Mouse (Mus musculus): ENCODE measurements around the gene A930018P22Rik.
"Not testable (repeated sequence)": the region's sequence is repeated elsewhere in the genome, so short reads cannot be mapped to it uniquely, and the experiment has no call there.

A930018P22Rik gene

DNA sequence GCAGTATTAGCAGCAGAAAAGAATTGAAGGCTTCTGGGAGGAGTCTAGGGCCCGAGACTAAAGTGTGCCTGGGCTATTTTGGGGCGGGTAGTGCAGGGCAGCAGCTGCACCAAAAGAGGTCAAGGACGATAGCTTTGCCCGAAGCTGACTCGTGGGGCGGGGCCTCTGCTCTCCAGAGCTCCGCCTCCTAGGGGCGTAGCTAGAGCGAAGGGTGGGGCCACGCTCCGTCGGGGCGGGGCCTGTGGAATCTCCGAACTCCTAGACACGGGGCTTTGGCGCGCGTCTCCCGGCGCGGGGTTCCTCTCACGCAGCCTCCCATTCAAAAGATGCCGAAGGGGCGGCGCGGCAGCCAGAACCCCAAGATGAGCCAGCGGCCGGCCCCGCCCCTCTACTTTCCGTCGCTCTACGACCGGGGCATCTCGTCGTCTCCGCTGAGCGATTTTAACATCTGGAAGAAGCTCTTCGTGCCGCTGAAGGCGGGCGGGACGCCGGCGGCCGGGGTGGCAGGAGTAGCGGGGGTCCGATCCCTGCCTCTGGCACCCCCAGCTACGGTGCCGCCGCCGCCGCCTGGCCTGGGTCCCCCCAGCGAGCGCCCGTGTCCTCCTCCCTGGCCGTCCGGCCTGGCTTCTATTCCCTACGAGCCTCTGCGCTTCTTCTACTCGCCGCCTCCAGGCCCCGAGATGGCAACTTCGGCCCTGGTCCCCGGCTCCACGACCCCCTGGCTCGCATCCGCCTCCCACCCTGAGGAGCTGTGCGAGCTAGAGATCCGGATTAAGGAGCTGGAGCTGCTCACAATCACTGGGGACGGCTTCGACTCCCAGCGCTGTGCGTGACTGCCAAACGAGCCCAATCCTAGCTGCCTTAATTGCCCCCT lies at the start of gene A930018P22Rik:
Gene A930018P22Rik (plus strand): TSS at position 265 of the 874 bp plus-strand sequence.
- peak; percentile 74 to 87 for DNase-seq

DNA sequence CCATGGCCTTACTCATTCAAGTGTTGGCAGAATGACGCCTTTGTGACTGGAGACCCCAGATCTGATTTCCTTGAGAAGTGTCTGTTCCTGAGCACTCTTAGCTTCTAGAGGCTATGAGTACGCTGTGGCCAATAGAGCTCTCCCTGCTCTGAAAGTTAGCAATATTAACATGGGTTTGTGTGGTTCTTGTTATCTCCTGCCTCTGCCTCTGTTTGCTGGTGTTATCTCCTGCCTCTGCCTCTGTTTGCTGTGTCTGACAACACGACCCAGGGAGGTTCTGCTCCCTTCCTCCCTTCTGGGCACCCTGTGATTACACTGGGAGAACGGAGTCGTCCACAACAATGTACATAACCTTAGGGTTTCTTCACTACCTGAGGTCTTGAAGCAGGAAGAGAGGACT lies 44.3 kb upstream of the A930018P22Rik start:
- not testable (repeated sequence) for DNase-seq

DNA sequence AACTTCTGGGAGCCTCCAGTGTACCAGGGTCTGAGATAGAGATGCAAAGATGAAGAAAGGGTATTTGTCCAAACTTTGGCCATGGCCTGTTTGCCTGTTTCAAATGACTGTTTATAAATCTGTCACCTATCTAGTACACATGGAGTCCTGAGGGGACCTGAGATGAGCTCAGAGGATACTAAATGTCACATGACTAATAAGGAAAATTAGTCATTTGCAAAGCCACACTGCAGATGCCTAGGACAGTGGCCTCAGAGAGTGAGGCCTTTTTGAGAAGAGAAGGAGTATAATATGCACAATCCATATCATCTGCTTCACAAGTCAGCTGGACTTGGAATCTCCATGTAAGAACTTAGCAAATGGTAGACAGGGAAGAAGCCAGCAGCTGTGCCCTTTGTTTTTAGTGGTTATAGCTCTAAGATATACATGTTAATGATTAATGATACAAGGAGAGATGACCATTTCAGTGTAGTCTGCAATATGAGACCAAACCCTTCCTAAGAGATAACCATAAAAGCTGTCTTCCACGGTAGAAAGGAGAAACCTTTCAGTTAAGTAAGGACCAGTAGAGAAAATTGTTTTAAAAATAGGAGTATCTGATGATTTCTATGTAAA lies 41.0 kb upstream of the A930018P22Rik start:
- DNase-seq: not testable (repeated sequence)

DNA sequence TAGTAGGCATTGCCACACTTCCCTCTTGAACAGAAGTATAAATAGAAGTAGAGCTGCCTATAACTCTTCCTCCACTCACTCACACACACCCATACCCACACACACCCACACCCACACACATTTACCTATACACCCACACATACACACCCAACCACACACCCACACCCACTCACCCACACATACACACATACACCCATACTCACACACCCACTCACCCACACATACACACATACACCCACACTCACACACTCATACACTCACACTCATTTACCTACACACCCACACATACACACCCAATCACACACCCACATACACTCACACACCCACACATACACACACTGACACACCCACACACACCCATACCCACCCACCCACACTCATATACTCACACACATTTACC lies 40.1 kb upstream of the A930018P22Rik start:
- no peak for DNase-seq

DNA sequence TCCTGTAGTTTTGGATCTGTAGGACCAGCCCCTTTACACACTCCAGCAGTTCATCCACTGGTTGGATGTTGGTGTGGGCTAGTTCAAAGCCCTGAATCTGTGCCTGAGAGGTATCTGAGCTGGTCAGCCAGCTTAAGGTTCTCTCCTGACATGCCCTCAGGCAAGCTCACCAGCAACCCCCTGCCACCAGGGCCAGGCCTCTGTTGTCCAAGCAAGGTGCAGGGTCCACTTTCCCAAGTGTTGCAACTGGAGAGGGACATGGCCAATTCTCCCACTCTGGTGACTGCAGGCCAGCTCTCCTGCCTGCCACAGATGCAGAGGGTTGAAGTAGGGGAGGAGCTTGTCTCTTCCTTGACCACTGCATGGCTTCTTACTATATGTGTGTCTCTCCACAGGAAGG lies 38.5 kb upstream of the A930018P22Rik start:
- not testable (repeated sequence) for DNase-seq

DNA sequence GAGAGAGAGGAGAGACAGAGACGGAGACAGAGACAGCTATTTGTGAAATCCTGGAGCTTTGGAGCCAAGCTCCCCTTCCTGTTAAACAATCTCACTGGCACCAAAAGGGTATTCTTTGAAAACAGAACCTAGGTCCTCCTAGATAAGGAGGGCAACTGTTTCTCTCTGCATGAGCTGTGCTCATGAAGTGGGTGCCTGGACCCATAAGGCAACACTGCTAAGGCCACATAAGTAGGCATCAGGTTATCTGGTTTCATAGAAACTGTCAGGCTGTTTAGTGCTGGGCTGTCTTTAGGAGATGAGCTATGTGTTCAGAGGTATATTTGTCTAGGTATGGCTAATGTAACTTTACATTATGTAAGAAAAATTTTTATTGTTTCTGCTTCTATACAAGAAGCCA lies 35.0 kb upstream of the A930018P22Rik start:
- DNase-seq: not testable (repeated sequence)

DNA sequence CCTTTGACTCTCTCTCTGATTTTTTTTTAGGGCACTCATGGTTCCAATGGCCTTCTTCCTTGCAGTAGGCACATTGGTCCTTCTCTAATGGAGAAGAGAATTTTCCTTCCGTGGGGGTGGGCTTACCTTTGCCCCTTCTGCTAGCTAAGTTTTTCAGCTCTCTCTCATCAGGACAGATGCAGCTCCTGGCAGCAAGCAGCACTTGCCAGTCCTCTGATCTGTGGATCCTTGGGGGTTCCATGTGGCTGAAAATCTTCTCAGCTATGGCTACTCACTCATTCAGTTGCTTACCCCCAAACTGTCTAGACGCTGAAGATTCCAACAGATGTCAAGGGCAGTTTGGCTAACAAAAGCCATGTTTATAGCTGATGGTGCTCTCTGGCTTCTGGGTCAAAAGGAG lies 29.3 kb upstream of the A930018P22Rik start:
- DNase-seq: no peak

DNA sequence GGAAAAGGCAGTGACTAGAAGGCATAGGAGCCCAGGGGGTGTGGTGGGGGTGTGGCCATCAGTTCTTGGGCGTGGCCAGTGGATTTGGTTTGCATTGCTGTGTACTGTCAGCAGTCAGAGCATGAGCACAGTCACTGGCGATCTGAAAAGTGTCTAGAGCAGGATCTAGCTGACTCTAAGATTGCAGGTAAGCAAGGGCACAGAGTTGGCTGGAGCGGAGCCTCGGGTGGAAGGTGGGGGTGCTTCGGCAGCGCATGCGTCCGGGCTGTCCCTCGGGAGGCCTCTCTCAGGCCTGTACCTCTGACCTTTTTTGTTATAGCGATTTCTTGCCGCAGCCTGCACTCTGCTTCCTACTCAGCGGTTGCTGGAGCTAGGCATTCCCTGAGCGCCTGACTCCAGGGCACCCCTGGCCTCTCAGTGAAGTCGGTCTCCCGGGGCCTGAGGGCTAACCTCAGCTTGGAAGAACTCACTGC lies 26.8 kb upstream of the A930018P22Rik start, which contains the start of gene Cd59a:
Gene Cd59a (plus strand): TSS at position 61 of the 473 bp plus-strand sequence.
- DNase-seq: peak; percentile 45 to 60

DNA sequence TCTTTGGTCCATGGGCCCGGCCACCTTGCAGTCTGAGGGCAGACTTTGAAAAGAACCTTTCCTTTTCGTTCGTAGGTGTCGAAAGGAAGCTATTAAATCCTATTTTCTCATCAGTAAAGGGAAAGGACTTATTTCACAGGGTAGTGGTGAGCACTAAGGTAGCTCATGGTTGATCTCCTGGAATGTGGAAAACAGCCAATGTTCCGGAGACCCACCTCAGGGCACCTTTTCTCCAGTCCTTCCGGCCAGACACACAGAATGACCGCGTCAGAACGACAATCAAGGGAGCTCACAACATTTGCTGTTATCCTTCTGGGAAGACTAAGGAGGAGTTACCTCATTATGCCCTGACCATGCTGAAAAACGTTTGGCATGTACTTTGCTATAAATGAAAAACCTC lies 26.3 kb upstream of the A930018P22Rik start:
- no peak for DNase-seq

DNA sequence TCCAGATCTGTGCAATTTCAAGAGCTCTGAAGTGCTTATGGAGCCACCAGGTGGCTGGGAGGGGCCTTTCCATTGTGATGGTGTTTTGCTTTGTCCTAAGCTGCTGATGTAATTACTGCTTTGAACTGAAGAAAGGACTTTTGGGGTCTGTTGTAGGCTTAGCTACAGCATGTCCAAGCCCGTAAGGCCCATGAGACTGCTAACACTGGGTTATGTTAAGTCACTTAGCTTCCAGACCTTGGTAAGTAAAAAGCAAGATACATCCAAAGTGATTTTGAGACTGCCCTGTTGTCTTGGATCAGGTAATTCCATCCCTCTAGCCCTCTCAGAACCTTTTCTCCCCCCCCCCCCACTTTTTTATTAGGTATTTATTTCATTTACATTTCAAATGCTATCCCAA lies 25.8 kb upstream of the A930018P22Rik start:
- not testable (repeated sequence) for DNase-seq

DNA sequence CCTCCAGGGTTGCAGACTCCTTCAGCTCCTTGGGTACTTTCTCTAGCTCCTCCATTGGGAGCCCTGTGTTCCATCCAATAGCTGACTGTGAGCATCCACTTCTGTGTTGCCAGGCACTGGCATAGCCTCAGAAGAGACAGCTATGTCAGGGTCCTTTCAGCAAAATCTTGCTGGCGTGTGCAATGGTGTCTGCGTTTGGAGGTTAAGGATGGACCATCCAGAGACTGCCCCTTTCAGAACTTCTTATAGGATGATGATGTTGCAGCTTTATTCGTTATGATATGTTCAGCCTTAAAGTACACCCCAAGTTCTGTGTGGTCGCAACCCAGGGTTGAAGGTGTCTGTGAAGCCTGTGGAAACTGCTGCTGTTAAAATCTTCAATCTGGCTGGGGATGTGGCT lies 25.2 kb upstream of the A930018P22Rik start:
- not testable (repeated sequence) for DNase-seq

DNA sequence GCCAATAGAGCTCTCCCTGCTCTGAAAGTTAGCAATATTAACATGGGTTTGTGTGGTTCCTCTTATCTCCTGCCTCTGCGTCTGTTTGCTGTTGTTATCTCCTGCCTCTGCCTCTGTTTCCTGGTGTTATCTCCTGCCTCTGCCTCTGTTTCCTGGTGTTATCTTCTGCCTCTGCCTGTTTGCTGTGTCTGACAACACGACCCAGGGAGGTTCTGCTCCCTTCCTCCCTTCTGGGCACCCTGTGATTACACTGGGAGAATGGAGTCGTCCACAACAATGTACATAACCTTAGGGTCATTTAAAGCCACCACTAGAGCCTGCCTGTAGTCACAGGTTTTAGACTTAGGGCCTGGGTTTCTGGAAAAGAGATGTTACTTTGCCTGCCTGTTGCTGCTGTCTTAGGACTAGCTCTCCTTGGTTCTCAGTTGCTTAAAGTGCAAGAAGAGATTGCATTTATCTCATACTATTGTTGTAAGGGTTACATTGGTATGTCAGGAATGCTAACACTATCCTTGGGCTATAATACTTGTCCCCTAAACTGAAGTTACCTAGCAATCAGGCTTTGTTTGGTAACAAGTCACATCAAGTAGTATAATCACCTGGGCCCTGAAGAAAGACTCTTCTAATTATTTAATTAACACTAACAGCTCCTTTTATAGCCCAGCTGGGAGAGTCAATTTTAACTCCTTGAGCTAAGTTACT lies 23.9 kb upstream of the A930018P22Rik start:
- no peak for DNase-seq

DNA sequence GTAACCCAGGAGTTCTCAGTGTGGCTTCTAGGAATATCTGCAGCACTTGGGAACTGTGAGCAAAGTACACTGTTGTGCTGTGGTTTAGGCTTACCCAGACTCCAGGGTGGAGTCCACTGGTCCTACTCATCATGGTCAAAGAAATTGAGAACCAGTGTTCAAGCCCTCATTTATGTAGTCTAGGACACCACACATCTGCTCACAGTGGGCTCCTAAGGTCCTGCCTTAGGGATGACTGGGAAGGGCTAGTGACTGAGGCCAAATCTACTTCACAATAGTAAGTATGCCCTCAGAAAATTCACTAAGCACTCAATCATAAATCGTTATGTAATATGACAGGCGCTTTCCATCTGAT lies 23.4 kb upstream of the A930018P22Rik start:
- DNase-seq: no peak

DNA sequence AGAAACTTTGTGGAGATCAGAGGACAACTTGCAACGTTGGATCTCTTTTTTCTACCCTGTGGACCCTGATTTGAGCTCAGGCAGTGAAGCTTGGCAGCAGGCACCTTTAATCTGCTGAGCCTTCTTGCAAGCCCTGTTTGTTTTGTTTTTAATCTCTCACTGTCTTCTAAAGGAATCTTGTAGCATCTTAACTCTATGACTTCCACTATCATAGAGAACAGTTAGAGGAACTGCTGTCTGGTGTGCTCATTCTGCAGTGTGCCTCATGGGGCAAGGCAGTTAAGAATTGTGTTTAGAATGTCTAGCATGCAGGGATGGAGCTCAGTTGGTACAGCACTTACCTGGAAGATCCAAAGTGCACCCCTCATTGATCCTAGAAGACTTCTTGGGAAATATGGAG lies 22.6 kb upstream of the A930018P22Rik start:
- no peak for DNase-seq

DNA sequence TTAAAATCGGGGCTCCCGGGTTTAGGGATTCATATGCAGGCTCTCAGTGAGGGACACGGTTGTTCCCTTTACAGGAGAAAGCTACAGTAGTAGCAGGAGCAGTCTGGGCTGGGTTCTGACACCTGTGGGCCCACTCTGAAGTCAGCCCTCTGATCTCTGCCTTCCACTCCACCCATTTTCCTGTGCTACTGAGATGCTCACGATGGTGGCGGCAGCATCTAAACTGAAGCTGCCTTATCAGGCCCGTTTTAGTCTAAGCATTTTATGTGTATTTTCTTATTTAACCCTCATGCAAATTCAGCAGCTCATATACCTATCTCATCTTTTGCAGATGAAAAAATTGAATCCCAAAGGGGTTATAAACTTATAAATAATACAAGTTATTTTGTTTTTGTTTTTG lies 17.8 kb upstream of the A930018P22Rik start:
- DNase-seq: no peak

DNA sequence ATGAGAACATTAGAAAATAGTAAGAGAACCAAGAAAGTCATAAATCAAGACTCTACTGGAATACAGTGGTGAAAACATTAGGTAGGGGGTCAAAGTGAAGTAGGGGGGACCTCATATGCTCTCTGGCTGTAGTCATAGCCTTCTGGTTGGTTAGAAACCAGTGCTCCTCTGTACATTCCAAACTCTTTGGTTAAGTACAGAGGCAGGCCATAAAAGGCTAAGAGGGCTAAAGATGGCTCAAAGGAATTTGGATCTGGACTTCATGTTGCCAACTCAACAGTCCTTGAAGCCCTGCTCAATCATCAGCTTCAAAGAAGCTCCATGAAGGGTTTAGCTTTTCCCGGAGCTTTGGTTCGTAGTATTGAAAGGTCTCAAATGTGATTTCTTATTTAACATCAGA lies 13.5 kb upstream of the A930018P22Rik start:
- not testable (repeated sequence) for DNase-seq

DNA sequence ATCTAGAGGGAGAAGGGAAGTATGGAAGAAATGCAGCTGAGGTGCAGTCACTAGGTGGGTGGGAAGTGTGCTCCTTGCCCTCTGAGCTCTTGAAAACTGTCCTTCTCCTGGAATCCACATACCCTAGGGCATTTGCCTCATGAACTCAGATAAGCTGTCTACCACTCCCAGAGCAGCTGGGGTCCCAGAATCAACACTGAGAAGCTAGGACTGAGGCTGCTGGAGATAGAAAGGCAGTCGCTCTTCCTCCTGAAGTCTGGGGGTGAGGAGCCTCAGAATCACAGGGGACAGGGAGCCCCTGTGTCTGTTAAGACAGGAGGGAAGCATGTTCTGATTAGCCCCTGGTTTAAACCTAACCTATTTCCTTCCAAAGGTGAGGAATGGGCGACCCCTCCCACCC lies 13.0 kb upstream of the A930018P22Rik start:
- DNase-seq: no peak

DNA sequence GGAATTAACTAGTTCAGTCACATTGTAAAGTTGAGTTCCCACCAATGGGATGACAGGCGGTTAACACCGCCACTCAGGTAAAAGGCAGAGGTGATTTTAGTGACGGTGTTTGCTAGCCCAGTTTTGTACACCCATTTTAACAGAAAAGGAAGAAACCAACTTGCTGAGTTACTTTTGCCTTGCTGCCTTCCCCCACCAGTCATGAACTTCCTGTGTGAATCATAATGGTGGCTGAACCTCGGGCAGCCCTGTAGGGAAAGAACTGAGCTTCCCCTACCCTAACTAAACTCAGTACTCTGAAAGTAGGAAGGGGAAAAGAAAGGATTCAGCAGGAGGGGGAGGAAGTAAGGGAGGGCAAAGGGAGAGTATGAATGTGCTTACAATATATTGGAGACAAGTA lies 12.5 kb upstream of the A930018P22Rik start:
- no peak for DNase-seq

DNA sequence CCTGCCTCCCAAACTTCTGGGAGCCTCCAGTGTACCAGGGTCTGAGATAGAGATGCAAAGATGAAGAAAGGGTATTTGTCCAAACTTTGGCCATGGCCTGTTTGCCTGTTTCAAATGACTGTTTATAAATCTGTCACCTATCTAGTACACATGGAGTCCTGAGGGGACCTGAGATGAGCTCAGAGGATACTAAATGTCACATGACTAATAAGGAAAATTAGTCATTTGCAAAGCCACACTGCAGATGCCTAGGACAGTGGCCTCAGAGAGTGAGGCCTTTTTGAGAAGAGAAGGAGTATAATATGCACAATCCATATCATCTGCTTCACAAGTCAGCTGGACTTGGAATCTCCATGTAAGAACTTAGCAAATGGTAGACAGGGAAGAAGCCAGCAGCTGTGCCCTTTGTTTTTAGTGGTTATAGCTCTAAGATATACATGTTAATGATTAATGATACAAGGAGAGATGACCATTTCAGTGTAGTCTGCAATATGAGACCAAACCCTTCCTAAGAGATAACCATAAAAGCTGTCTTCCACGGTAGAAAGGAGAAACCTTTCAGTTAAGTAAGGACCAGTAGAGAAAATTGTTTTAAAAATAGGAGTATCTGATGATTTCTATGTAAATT lies 11.3 kb upstream of the A930018P22Rik start:
- DNase-seq: not testable (repeated sequence)

DNA sequence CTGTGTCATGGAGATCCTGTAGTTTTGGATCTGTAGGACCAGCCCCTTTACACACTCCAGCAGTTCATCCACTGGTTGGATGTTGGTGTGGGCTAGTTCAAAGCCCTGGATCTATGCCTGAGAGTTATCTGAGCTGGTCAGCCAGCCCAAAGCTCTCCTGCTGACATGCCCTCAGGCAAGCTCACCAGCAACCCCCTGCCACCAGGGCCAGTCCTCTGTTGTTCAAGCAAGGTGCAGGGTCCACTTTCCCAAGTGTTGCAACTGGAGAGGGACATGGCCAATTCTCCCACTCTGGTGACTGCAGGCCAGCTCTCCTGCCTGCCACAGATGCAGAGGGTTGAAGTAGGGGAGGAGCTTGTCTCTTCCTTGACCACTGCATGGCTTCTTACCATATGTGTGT lies 9.0 kb upstream of the A930018P22Rik start:
- not testable (repeated sequence) for DNase-seq

DNA sequence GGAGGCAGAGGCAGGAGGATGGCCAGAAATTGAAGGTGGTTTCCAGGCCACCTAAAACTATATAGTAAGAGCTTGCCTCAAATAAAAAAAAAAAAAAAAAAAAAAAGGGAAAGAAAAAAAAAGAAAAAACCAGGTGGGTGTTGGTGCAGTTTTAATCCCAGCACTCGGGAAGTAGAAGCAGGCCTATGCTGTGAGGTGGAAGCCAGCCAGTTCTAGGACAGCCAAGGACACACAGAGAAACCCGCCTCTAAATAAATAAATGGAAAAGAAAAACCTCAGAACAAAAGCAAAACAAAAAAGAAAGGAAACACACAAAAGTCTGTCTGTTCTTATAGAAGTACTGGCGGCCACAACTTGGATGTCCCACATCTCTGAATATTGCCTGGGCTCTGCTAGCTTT lies 7.7 kb upstream of the A930018P22Rik start:
- DNase-seq: no peak

DNA sequence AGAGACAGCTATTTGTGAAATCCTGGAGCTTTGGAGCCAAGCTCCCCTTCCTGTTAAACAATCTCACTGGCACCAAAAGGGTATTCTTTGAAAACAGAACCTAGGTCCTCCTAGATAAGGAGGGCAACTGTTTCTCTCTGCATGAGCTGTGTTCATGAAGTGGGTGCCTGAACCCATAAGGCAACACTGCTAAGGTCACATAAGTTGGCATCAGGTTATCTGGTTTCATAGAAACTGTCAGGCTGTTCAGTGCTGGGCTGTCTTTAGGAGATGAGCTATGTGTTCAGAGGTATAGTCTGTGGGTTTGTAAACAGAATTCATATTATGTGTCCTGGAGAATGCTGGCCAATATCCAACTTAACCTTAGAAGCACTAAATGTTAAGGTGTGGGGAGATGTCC lies 5.4 kb upstream of the A930018P22Rik start:
- not testable (repeated sequence) for DNase-seq

DNA sequence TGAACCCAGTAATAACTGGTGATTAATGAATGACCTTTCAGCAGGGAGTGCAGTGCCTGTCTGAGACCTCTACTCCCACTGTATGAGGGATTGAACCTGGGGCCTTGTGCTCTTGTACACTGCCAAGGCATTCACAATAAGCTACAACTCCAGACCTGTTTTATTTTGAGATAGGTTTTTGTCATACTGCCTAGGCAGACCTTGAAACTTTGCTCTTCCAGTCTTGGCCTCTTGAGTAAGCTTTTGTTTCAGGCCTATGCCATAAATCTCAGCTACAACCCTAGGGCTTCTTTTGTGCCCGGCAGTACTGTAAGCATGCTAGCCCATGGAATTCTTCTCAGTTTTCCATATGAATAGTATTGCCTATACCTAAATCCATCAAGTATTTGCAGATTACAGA lies 3.5 kb upstream of the A930018P22Rik start:
- no peak for DNase-seq
